Mouse (Mus musculus) cerebral cortex, adult 2 months (tissue): Measurements from ENCODE around the gene Cdc42ep4.

Source experiments
- WGBS: fragments of 180-500 bp; shearing (Covaris S2); methylation state at CpG from one replicate; pipeline ENCODE4 v1.1.7; 2018; 5-methylcytosine and 5-hydroxymethylcytosine counted together

The Cdc42ep4 gene

DNA sequence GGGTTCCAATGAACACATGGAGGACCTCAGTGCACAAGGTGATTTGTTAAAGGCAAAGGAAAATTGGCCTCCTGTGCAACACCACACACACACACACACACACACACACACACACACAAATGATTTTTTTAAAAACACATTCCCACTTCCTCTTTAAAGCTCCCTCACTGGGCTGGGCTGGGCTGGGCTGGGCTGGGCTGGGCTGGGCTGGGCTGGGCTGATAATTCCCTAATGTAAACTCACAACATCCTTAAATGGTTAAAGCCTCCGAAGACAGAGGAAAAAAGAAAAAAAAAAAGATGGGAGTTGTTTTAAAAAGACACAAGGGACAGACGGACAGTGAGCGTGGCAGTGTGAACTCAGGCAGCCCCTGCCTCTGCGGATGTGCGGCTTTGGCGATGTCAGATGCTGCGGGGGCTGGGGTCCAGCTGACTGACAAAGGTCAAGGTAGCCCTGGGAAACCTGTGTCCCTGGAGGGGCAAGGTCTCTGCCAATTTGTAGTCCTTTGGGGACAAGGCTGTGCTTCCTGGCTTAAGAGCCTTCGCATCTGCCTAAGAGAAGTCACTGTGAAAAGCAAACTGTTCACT lies 26.3 kb upstream of the Cdc42ep4 start:
- 71% methylated on average over 8 of the region's 8 CpGs for WGBS

DNA sequence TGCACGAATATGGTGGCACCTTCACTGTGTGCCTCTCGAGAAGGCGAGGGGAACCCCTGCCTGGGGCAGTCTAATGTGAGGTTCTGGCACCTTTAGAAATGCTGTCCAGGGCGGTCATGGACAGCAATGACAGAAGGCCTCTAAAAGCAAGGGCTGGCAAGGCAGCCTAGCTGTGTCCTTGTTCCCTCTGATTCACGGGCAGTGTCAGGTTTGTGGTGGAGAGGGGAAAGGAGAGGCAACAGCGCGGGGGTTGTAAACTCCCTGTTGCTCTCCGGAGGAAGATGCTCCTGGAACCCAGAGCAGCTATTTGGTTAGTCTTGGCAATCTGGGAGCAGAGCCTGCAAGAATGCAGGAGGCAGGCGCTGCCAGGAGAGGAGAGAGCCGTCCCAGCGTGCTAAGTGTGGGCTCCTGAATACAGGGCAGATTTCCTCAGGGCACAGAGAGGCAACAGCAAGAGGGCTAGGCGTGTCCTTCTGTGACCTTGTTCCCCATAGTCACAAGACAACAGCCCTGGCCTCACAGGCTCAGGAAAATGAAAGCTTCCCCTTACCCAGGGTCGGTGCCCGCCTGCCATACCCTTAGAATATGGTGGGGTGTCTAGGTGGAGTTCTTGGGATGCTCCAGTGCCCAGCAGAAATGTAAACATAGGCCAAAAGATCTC lies 25.3 kb upstream of the Cdc42ep4 start:
- WGBS = 62% methylated on average over 14 of the region's 14 CpGs

DNA sequence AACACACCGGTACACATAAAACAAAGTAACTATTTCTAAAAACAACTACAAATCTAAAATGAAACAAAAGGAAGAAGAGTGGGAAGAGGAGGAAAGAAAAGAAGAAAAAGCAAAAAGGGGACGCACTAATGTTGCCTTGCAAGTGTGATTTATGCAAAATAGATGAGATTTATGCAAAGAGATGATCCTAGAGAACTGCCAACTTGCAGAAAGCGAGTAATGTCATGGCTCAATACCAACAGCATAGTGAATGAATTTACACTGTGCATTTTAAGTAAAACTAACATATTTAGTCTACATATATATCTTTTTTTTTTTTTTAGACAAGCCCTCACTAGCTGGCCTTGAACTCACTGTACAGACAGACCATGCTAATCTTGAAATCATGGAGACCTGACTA lies 23.1 kb upstream of the Cdc42ep4 start:
- WGBS = 55% methylated on average over 3 of the region's 3 CpGs

DNA sequence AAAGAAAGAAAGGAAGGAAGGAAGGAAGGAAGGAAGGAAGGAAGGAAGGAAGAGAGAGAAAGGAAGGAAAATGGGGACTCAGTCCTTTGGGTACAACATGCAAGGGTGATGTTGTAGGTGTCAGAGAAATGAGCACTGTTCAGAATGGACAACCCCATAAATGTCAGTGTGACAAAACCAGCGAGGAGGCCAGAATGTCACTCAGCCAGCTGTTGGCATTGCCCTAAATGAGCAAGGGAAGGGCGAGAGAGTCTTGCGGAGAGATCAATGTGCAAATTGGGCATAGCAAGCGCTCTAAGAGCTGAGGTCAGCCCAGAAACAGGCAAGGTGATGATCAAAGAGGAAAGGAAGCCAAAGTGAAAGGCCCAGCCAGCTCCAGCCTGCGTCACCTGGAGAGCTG lies 21.5 kb upstream of the Cdc42ep4 start:
- WGBS = 95% methylated on average over 5 of the region's 5 CpGs

DNA sequence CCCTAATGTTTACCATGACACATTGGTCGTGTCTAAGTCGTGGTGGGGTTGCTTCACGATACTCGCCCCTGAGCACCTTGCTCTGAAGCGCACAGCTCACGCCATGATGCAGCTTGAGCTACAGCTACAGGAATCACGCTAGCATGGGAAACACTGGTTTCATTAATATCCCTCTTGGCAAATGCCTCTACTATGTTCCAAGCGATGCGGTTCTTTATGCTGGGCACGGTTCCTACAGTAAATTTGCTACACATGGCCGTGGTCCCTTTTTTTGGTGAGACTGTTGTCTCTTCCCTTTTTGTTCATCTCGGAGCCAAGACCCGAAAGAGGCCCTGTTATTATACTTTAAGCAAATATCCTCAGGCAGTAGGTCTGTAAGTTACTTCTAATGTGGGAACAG lies 19.5 kb upstream of the Cdc42ep4 start:
- WGBS = 80% methylated on average over 13 of the region's 13 CpGs

DNA sequence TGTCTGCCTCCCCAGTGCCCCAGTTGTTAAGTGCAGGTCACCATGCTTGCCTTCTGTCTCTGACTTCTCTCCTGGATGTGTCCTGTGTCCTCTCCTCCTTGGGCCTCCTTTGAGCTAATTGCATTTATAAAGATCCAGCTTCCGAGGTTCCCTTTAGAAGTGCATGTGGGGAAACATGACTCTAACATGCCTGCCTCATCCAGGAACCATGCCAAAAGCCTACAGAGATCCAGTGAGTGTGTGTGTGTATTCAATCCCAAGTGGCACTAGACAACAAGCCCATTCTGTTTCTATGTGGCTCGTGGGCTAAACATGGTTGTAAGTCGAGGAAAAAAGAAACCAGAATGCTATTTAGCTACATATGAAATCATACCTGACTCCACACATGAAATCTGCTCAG lies 16.7 kb upstream of the Cdc42ep4 start:
- 40% methylated on average over 3 of the region's 3 CpGs for WGBS

DNA sequence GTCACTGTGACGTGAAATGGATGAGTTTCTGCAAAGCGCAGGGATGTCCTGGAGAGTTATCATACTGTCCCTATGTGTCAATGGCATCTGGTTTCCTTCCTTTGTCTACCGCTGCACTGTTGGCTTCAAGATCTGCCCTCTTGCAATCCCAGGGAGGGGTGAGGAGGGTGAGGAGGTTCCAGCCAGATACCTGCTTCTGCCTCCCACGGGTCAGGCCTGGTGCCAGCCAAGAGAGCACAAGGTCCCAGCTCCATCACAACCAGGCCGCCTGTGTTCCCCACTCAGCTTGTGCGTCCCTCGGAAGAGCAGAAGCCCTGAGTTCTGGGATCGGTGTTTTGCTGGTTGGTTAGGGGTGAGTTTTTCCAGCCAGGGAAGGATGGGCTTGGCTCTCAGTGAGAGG lies 15.6 kb upstream of the Cdc42ep4 start:
- 71% methylated on average over 8 of the region's 8 CpGs for WGBS

DNA sequence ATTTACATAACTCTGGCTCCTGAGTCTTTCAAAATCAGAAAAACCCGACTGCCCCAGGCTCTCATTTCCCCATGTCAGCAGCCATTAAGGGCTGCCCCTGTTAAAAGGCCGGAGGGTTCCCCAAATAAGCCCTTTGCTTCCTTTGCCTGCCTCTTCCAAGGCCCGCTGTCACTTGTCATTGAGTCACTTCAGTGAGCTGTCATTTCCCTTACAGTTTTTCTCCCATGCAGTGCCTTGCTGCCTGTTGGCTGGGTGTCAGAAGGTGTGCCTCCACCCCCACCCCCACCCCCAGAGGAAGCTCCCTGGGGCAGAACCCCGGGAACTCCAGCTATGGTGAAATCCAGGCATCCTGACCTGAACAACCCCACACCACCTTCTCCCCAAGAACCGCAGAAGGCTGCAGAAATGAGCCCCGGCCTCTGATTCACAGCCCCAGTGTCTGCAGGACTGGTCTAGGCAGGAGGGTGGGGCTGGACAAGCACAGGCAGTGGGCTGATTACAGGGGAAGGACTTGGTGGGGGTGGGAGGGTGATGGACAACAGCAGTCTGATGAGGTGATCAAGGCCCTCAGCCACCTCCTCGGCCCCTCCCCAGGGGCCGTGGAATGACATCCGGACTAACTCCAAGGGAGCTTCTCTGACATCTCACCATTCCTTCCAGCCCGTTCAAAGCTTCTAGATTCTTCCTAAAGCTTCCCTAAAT lies 14.8 kb upstream of the Cdc42ep4 start:
- 68% methylated on average over 10 of the region's 10 CpGs for WGBS

DNA sequence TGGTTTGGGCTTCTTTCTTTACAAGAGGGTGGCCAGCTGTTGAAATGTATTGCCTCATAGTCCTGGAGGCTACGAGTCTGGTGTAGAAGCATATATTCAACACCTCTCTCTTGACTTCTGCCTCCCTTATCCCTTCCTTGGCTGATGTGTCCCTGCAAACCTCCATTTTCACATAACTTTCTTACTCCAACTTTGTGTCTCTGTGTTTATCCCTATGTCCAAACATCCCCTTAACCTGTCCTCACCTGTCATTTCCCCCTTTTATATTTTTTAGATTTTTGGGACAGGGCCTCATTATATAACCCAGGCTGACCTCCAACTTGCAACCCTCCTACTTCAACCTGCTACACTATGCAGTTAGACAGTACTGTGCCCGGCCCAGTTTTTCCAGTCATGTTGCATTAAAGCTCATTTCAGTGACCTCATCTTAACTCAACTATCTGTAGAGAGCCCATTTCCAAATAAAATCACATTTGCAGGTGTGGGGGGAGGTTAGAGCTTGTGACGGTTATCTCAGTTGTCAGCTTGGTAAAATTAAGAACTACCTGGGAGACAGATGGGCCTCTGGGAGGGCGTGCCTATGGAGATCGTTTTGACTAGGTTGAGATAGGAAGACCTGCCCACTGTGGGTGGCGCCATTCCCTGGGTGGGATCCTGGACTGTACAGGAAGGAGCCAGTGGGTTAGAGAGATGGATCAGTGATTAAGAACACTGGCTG lies 12.6 kb upstream of the Cdc42ep4 start:
- WGBS = 94% methylated on average over 6 of the region's 6 CpGs

DNA sequence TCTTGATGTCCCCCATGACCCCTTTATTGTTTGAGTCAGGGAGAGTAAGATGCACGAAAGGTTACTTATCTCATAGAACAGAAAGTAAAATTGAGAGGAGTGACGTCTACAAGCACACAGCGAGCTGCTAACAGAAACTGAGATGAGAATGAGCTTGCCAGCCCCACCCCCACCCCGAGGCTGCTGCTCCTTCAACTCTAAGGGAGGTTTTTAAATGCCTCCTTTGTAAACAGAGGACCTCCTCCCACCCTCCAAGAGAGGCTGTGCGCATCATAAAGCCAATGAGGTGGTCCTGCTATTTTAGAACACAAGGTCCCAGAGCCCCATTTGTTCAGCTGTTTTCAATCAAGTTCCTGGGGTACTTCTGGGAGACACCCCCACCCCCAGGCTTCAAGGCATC lies 11.8 kb upstream of the Cdc42ep4 start:
- 60% methylated on average over 5 of the region's 5 CpGs for WGBS

DNA sequence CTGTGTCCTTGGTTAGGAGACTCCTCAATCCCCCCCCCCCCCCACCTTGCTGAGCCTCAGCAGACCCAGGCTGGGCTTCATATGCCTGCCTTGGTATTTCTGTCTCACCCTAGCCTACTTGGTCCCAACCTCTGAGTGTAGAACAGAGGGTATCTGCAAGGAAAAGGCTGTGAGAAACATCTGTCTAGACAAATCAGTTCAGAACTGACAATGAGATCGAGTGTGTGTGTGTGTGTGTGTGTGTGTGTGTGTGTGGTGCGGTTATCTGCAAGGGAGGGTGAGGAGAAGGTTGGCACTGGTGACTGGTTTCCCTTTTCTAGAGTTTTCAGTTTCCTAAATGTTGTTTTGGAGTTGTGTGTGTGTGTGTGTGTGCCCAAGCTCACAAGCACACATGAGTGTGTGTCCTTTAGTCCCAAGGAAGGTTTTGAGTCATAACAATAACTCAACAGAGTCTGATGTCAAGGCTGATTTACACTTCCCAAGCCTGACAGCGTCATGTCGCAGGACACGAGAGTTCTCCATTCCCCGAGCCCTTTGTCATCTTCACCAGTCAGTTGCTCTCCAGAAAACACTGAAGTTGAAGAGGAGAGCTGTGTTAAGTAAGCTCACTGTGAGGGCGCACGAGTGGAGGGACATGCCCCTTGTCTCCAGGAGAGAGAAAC lies 10.6 kb upstream of the Cdc42ep4 start:
- WGBS = 89% methylated on average over 8 of the region's 8 CpGs

DNA sequence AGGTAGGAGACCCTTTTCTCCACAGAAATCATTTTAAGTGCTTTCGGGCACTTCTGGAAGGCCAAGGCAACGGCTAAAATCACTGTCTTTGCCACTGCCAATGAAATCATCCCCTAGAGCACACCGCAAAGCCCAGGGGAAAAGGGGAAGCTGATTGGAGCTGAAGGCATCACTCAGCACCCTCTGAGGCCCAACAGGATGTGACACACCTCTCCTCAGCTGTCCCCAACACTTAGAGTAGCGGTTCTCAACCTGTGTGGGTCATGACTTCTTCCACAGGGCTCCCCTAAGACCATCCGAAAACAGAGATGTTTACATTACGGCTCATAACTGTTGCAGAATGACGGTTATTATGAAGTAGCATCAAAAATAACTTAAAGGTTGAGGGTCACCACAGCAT lies 10.0 kb upstream of the Cdc42ep4 start:
- WGBS = 94% methylated on average over 7 of the region's 7 CpGs

DNA sequence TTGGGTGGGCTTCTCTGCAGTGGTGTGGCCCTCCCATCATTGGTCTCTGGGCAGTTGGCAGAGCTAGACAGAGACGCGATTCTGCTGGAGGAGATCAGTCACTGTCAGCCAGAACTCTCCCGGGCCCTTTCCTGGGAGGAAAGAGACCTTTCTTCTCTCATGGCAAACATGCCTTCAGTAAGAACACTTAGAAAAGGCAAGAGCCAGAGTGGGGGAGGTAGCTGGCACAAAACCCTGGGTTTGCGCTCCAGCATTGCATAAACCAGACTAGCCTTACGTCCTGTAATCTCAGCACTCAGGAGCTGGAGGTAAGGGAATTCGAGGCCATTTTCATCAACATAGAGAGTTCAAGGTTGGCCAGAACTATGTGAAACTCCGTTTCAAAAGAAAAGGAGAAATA lies 8.8 kb upstream of the Cdc42ep4 start:
- 59% methylated on average over 7 of the region's 7 CpGs for WGBS

DNA sequence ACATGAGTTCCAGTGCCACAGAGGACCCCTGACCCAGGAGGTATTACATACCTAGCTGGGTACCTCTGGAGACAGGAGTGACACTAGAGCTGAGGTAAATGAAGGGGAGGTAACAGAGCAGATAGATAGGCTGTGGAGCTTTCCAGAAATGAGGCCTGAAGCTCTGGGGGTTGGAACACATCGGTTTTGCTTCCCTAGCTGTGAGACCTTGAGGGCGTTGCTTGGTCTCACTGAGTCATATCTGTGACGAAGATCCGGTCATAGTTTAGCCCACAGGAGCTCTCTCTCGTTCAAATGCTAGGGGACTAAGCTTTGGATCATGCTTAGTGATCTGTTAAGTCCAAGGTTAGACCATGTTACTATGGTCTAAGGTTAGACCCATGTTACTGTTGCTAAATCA lies 7.2 kb upstream of the Cdc42ep4 start:
- 96% methylated on average over 5 of the region's 5 CpGs for WGBS

DNA sequence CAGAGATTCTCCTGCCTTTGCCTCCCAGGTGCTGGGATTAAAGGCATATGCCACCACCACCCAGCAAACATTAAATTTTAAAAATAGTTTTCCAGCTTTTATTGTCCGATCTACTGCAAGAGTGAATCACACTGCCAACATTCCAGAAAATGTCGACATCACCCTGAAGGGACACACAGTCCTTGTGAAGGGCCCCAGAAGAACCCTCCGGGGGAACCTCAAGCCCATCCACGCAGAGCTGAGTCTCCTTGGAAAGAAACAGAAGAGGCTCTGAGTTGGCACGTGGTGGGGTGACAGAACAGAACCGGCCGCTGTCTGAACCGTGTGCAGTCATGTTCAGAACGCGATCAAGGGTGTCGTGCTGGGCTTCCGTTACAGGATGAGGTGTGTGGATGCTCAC lies 4.9 kb upstream of the Cdc42ep4 start:
- 94% methylated on average over 12 of the region's 12 CpGs for WGBS

DNA sequence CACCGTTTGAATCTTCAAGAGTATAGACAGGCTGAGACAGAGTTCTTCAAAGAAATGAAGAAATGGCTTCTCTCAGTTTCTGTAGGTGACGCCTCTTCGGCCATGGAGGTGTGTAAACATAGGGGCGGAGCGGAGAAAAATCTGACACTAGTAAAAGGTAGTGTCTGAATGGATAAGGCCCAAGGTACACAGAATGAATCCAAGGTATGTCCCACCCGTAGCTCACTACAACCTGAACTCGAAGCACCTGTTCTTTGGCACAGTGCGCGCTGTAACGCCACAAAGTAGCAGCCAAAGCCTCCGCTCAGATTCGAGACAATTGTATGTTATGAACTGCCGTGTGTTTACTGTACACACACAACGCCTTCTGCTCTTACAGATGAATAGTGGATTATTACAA lies 4.2 kb upstream of the Cdc42ep4 start:
- 91% methylated on average over 14 of the region's 14 CpGs for WGBS

DNA sequence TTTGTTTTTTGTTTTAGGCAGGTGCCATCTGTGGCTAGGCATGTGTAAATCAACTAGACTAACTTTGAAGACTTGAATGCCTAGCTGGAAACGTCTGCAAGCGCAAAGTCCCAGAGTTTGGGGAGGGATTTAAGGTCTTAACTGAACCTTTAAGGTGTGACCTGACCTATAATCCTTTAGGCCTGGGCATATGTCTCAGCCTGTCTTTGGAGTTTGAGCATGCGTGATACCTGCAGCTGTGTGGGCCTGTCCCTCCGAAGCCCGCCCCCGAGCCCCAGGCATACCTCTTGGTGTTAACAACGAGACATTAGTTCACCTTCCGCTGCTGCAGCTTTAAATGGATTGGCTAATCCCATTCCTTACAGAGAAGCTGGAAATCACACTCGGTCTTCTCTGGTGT lies 3.2 kb upstream of the Cdc42ep4 start:
- 87% methylated on average over 9 of the region's 9 CpGs for WGBS

DNA sequence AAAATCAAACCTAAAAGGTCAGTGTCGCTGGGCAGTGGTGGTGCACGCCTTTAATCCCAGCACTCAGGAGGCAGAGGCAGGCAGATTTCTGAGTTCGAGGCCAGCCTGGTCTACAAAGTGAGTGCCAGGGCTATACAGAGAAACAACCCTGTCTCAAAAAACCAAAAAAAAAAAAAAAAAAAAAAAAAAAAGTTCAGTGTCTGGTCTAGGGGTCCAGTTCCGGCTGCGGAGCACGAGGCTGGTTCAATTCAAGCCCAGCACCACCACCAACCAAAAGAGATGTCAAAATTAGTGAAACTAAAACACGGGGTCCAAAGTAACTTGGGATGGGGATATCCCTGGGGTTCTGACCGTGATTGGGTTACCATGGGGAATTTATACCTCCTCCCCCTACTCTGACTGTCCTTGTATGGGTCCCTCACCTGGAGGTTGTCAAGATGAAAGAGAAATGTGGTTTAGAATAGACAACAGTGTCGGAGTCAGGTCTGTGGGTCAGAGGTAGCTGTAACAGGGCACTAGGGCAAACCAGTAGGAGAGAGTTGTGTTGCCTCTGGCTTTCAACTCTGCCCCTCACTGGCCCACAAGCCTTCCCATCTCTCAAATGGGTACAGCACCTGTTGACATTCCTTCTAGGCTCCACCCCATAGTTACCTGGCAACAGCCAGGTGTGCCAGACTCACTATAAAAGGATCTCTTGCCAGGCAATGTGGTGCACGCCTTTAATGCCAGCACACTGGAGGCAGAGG lies 1.2 kb upstream of the Cdc42ep4 start:
- WGBS = 96% methylated on average over 10 of the region's 10 CpGs

DNA sequence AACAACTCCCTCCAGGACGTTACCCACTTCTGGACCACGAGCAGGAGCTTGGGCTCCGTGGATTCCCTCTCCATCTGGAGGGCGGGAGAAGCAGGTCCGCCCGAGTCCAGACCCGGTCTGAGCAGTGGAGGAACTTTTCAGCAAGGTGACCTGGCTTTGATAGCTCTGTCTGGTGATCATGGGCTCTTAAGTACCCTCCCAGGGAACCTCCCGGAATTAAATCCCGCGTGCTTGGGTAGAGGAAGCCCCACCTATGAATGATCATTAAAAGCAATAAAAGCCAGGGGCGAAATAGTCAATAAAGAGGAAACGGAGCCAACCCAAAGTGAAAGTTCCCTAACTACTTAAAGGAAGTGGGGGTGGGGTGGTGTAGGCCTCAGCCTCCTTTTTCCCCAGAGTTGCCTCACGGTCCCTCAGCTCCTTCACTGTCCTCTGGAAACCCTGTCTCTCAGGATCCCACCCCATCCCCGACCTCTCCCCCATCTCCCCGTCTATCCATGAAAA lies 529 bp upstream of the Cdc42ep4 start:
- WGBS = 27% methylated on average over 15 of the region's 15 CpGs

DNA sequence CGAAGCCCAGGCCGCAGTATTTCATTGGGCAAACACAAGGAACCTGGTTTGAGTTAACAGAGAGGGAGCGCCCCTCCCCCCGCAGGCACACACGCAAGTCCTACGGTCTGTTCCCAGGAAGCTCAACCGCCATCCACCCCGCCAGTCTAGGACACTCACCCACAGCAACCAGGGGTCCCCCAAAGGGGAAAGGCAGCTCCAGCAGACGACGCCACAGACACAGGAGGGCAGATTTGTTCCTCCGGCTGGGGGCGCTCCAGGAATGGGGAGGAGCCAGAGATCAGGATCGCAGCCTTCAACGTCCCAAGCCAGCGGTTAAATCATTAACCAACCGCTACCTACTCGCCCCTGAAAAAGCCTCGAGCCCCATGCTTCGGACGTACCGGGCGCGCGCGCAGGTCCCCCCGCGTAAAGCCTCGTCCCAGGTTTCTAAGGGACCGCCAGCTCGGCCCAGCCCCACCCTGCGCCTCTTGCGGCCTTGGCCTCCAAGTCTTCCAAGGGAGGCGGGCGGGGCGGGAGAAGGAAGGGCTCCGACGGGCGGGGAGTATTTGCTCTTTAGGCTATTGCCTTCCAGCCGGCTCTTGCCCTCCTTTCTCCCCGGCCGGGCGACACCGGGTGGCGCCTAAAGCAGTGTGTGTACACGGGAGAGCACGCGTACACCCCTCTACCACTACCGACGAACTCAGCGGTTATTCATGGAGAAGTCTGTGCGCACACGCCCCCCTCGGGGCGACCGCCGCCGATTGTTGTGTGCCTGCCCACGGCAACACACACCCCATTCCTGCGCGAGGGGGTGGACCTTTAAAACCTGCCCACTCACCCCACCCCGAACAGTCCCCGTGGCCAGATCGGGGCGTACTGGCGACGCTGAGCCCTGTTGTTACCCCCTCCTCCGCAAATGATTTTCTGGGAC lies 854 bp downstream of the Cdc42ep4 start:
- 1% methylated on average over 67 of the region's 67 CpGs for WGBS
